Mouse (Mus musculus) limb, embryonic 12.5 days (tissue): ENCODE results near the gene Phldb3. TPM values are rescaled to one million over a fixed set of nuclear protein-coding genes. Genes with fewer than 3 reads are reported as not detected.

Experiments used
- ATAC-seq: fragments of 200-750 bp; cut with Nextera tagmentation; 2 replicates; pipeline ENCODE4 v1.8.0; 2017; ENCODE audit warnings: low read depth, moderate TSS enrichment; ENCODE audit not compliant: insufficient number of reproducible peaks, insufficient read depth, low FRiP score, low TSS enrichment
- H3K27ac ChIP-seq: fragments of 300-500 bp; sonication (generic); 2 replicates; pipeline ENCODE4 v1.5.1; 2016; ENCODE audit warnings: mild to moderate bottlenecking, moderate library complexity
- H3K27me3 ChIP-seq: fragments of 300-500 bp; sonication (generic); 2 replicates; pipeline ENCODE4 v1.6.1; 2016; ENCODE audit warnings: mild to moderate bottlenecking, moderate library complexity
- H3K36me3 ChIP-seq: fragments of 300-500 bp; sonication (generic); 2 replicates; pipeline ENCODE4 v1.6.1; 2016; ENCODE audit warnings: mild to moderate bottlenecking, moderate library complexity
- H3K4me1 ChIP-seq: fragments of 300-500 bp; sonication (generic); replicated peaks from 2 replicates; pipeline ENCODE4 v1.6.1; 2016
- H3K4me2 ChIP-seq: fragments of 300-500 bp; sonication (generic); 2 replicates; pipeline ENCODE4 v1.6.1; 2016; ENCODE audit warnings: mild to moderate bottlenecking, moderate library complexity
- H3K4me3 ChIP-seq: fragments of 300-500 bp; sonication (generic); replicated peaks from 2 replicates; pipeline ENCODE4 v1.5.1; 2016; ENCODE audit warnings: mild to moderate bottlenecking
- H3K9ac ChIP-seq: fragments of 300-500 bp; sonication (generic); replicated peaks from 2 replicates; pipeline ENCODE4 v1.6.1; 2016; ENCODE audit warnings: mild to moderate bottlenecking, moderate library complexity
- H3K9me3 ChIP-seq: fragments of 300-500 bp; sonication (generic); 2 replicates; pipeline ENCODE4 v1.6.1; 2016; ENCODE audit warnings: mild to moderate bottlenecking, moderate library complexity
- WGBS: fragments of 180-500 bp; shearing (Covaris S2); methylation state at CpG from one replicate; pipeline ENCODE4 v1.1.7; 2016; 5-methylcytosine and 5-hydroxymethylcytosine counted together
- polyA plus RNA-seq: library from polyadenylated mRNA; unstranded; fragments of >200 nt; fragmentation: Nextera tagmentation; extraction: Ambion mirVana; gene quantifications from 2 replicates; pipeline ENCODE4 v1.2.1, GENCODE M21; 2016

Gene Phldb3
- polyA plus RNA-seq, 1 experiment from 2014 or later: 0.20 TPM

GRCm38 (mm10) chr7:24577811-24578210 lies 32.8 kb upstream of the Phldb3 start:
- H3K36me3 ChIP-seq: peaks cover 14% of the 10 kb centered on the region
- H3K27ac ChIP-seq: no peak overlapping the region
- no peak overlapping the region for H3K9ac ChIP-seq
- no peaks in the 10 kb centered on the region for H3K27me3 ChIP-seq
- H3K9me3 ChIP-seq: no peaks in the 10 kb centered on the region
- no peaks in the 10 kb centered on the region for H3K4me1 ChIP-seq
- H3K4me2 ChIP-seq: no peak overlapping the region
- WGBS: 87% methylated on average over 10 of the region's 10 CpGs
- H3K4me3 ChIP-seq: no peak overlapping the region
- ATAC-seq: no peak

- ATAC-seq: no peak
- Histone ChIP-seq H3K27ac (no peak overlapping the region), H3K27me3 (peaks cover 37% of the 10 kb centered on the region), H3K9ac (no peak overlapping the region), H3K4me3 (no peak overlapping the region), H3K9me3 (peaks cover 16% of the 10 kb centered on the region), H3K4me1 (peaks cover 10% of the 10 kb centered on the region), H3K4me2 (no peak overlapping the region), H3K36me3 (no peaks in the 10 kb centered on the region)
- WGBS: 89% methylated on average over 6 of the region's 6 CpGs
These were observed 25.7 kb upstream of the Phldb3 start for GRCm38 (mm10) chr7:24584876-24585275.

GRCm38 (mm10) chr7:24585995-24586394 lies 24.6 kb upstream of the Phldb3 start:
- peaks cover 37% of the 10 kb centered on the region for H3K27me3 ChIP-seq
- no peak overlapping the region for H3K27ac ChIP-seq
- H3K9me3 ChIP-seq: peaks cover 16% of the 10 kb centered on the region
- WGBS: 47% methylated on average over 16 of the region's 16 CpGs
- no peak for ATAC-seq
- H3K9ac ChIP-seq: no peak overlapping the region
- H3K36me3 ChIP-seq: no peaks in the 10 kb centered on the region
- H3K4me3 ChIP-seq: peak overlapping the region; percentile 55; the same call in 1 of the 2 replicates
- H3K4me2 ChIP-seq: no peak overlapping the region
- H3K4me1 ChIP-seq: peaks cover 10% of the 10 kb centered on the region

- H3K9me3 ChIP-seq: peaks cover 16% of the 10 kb centered on the region
- H3K4me3 ChIP-seq: peak overlapping the region; percentile 55
- H3K27me3 ChIP-seq: peaks cover 37% of the 10 kb centered on the region
- 8% methylated on average over 8 of the region's 8 CpGs for WGBS
- no peak overlapping the region for H3K27ac ChIP-seq
- H3K4me2 ChIP-seq: peak overlapping the region; percentile 74
- peak; percentile 74 for ATAC-seq
- H3K4me1 ChIP-seq: peaks cover 10% of the 10 kb centered on the region
- no peaks in the 10 kb centered on the region for H3K36me3 ChIP-seq
- H3K9ac ChIP-seq: peak overlapping the region; percentile 71
These were observed 23.7 kb upstream of the Phldb3 start for GRCm38 (mm10) chr7:24586828-24587227.

- 7% methylated on average over 30 of the region's 30 CpGs for WGBS
- H3K4me3 ChIP-seq: peak within 1 kb of the TSS; percentile 55
These were observed 23.0 kb upstream of the Phldb3 start, which contains the start of the genes Ethe1 and Zfp575 for GRCm38 (mm10) chr7:24587330-24588105. Gene Ethe1 (plus strand): TSS chr7:24587543. Gene Zfp575 (minus strand): TSS chr7:24587641.

GRCm38 (mm10) chr7:24588336-24588735 lies 22.2 kb upstream of the Phldb3 start:
- H3K9ac ChIP-seq: no peak overlapping the region
- H3K4me2 ChIP-seq: no peak overlapping the region
- H3K4me3 ChIP-seq: no peak overlapping the region
- WGBS: 62% methylated on average over 13 of the region's 13 CpGs
- ATAC-seq: no peak
- peaks cover 16% of the 10 kb centered on the region for H3K9me3 ChIP-seq
- no peak overlapping the region for H3K27ac ChIP-seq
- H3K27me3 ChIP-seq: peaks cover 37% of the 10 kb centered on the region
- peaks cover 12% of the 10 kb centered on the region for H3K4me1 ChIP-seq
- H3K36me3 ChIP-seq: no peaks in the 10 kb centered on the region

More at GRCm38 (mm10) chr7:24587330-24588105, 23.0 kb upstream of the Phldb3 start, which contains the start of the genes Ethe1 and Zfp575:
- Histone ChIP-seq H3K9ac (peak within 1 kb of the TSS; percentile 71), H3K4me2 (peak within 1 kb of the TSS; percentile 74), H3K9me3 (peaks cover 16% of the 10 kb centered on the region), H3K36me3 (no peaks in the 10 kb centered on the region), H3K4me1 (peaks cover 10% of the 10 kb centered on the region), H3K27me3 (peaks cover 37% of the 10 kb centered on the region), H3K27ac (no peak within 1 kb of the TSS)
- ATAC-seq: peak; percentile 44

GRCm38 (mm10) chr7:24591735-24592134 lies 18.8 kb upstream of the Phldb3 start:
- Histone ChIP-seq H3K4me2 (no peak overlapping the region), H3K9ac (no peak overlapping the region), H3K9me3 (peaks cover 2% of the 10 kb centered on the region; the same call in 1 of the 2 replicates), H3K4me1 (peaks cover 26% of the 10 kb centered on the region), H3K27ac (no peak overlapping the region), H3K36me3 (no peaks in the 10 kb centered on the region), H3K27me3 (peaks cover 24% of the 10 kb centered on the region), H3K4me3 (no peak overlapping the region)
- 75% methylated on average over 5 of the region's 5 CpGs for WGBS
- no peak for ATAC-seq

GRCm38 (mm10) chr7:24592163-24592562 lies 18.4 kb upstream of the Phldb3 start:
- Histone ChIP-seq H3K4me3 (no peak overlapping the region), H3K27me3 (peaks cover 21% of the 10 kb centered on the region), H3K36me3 (no peaks in the 10 kb centered on the region), H3K4me1 (peaks cover 23% of the 10 kb centered on the region), H3K4me2 (no peak overlapping the region), H3K27ac (no peak overlapping the region), H3K9me3 (no peaks in the 10 kb centered on the region), H3K9ac (no peak overlapping the region)
- no peak for ATAC-seq
- WGBS: 54% methylated on average over 4 of the region's 4 CpGs

GRCm38 (mm10) chr7:24592781-24593180 lies 17.8 kb upstream of the Phldb3 start:
- WGBS: 78% methylated on average over 6 of the region's 6 CpGs
- Histone ChIP-seq H3K36me3 (no peaks in the 10 kb centered on the region), H3K4me2 (no peak overlapping the region), H3K27me3 (peaks cover 17% of the 10 kb centered on the region), H3K4me1 (peaks cover 16% of the 10 kb centered on the region), H3K27ac (no peak overlapping the region), H3K9me3 (no peaks in the 10 kb centered on the region), H3K4me3 (no peak overlapping the region), H3K9ac (no peak overlapping the region)
- ATAC-seq: no peak

- peak; percentile 89 for ATAC-seq
- H3K36me3 ChIP-seq: no peaks in the 10 kb centered on the region
- WGBS: 2% methylated on average over 39 of the region's 39 CpGs
- peak overlapping the region; percentile 72 for H3K4me2 ChIP-seq
- H3K27ac ChIP-seq: peak overlapping the region; percentile 45; the same call in 1 of the 2 replicates
- peak overlapping the region; percentile 69 for H3K9ac ChIP-seq
- peaks cover 15% of the 10 kb centered on the region for H3K4me1 ChIP-seq
- H3K9me3 ChIP-seq: no peaks in the 10 kb centered on the region
- H3K27me3 ChIP-seq: peaks cover 15% of the 10 kb centered on the region
- H3K4me3 ChIP-seq: peak overlapping the region; percentile 77
These were observed 16.8 kb upstream of the Phldb3 start for GRCm38 (mm10) chr7:24593621-24594308.

- H3K27ac ChIP-seq: no peak overlapping the region; the same call in 1 of the 2 replicates
- under 1% methylated on average over 13 of the region's 13 CpGs for whole genome bisulfite sequencing
These were observed 16.2 kb upstream of the Phldb3 start for GRCm38 (mm10) chr7:24594309-24594803.

More at GRCm38 (mm10) chr7:24594309-24594803, 16.2 kb upstream of the Phldb3 start:
- Histone ChIP-seq H3K9ac (peak overlapping the region; percentile 69), H3K4me1 (peaks cover 15% of the 10 kb centered on the region), H3K36me3 (no peaks in the 10 kb centered on the region), H3K9me3 (no peaks in the 10 kb centered on the region), H3K4me2 (peak overlapping the region; percentile 72), H3K27me3 (peaks cover 15% of the 10 kb centered on the region), H3K4me3 (peak overlapping the region; percentile 77)
- ATAC-seq: no peak
